Mouse (Mus musculus): ENCODE data around the gene Ube3a.

DNA sequence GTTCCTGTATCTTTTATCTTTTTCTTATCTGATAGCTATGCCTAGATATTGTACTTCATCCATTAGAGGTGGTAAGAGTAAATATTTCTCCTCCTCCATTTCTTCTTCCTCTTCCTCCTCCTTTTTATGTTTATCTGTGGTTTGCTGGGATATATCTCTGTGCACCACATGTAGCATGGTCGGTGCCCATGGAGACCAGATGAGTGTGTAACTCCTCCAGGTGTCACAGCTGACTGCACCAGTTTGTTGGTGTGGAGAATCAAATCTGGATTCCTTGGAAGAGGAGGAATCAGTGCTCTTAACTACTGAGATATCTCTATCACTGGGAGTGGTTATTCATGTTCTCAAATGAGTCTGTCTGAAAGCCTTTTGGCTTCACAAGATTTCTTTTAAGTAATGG lies 37.0 kb downstream of the Ube3a start:
- TF ChIP-seq TAL1 (IDR thresholded peaks at IDR 0.05; ENCODE audit: low read length), result no peak
- no peak for TF ChIP-seq GATA1 (IDR thresholded peaks at IDR 0.05; ENCODE audit: low read length)

All from erythroblast, embryonic 14.5 days (primary cell).